Mouse (Mus musculus) spleen, postnatal 36 days (tissue): ENCODE results near the gene Plscr2.

Experiments used
- DNase-seq, 2 experiments: peaks; one replicate each; pipeline ENCODE4 v3.0.0; 2022; ENCODE audit warnings: low spot score in 2 of 2, mixed read lengths in 1 of 2

The Plscr2 gene

GRCm38 (mm10) chr9:92275486-92276207 is at the start of gene Plscr2:
Gene Plscr2 (plus strand): TSS chr9:92275602.
- DNase-seq: no peak

DNA sequence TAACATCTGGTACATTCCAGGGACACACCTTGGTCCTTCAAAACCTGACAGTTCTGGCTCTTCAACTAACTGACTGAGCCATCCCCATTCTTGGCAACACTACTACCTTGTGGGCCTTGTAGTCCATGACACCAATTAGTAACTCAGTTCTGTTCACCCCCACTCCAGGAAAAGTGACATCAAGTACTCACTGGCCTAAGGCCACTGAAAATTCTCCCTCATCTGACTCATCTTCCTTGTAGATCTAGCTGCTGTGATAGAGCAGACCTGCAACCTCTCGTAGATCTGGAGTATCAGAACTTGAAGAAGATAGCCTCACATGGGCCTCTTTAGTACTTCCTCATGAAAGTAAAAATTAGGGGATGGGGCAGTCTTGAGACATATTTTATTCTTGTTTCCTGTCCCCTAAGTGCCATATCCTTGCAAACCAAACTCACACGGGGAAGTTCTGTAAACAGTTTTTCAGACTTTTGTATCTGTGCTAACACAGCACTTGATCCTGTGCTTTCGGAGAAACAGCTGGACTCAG is 49.2 kb upstream of the Plscr2 start:
- peak in 1 of 2 experiments; percentile 5 for DNase-seq

- DNase-seq: no peak
These were observed 48.6 kb upstream of the Plscr2 start for GRCm38 (mm10) chr9:92226795-92227194.

DNA sequence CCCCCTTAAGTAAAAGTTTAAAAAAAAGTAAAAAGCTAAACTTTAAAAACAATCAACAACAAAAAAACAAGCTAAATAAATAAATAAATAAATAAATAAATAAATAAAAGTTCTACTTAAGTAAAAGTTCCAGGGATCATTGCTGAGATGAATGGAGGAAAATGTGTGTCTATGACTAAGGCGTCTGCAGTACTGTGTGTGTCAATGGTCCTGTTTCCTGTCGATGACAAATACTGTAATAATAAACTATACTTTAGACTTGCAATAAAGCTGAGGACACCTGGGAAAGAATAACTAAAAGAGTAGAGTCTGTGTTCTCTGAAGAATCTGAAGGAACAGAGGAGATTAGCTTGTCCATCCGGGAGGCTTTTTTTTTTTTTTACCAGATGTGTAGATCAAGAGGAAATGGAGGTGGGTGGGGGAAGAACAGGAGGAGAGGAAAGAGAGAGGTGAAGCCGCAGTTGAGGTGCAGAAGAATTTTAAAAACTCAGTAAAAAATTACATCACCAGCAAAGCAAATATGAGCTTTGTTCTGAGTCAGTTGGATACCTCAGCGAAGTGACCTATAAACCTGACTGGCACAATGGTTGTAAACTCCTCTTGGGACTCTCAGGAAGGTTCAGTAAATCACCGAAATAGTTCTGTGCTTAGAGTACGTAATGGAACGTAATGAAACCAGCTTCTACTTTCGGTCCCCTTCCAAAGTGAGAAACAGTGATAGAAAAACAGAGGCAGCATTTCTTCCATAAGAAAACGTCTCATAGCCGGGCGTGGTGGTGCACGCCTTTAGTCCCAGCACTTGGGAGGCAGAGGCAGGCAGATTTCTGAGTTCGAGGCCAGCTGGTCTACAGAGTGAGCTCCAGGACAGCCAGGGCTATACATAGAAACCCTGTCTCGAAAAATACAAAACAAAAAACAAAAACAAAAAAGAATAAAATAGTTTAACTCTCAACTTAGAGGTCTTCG is 46.3 kb upstream of the Plscr2 start:
- no peak for DNase-seq

- DNase-seq: no peak
These were observed 45.6 kb upstream of the Plscr2 start for GRCm38 (mm10) chr9:92229833-92230205.

DNA sequence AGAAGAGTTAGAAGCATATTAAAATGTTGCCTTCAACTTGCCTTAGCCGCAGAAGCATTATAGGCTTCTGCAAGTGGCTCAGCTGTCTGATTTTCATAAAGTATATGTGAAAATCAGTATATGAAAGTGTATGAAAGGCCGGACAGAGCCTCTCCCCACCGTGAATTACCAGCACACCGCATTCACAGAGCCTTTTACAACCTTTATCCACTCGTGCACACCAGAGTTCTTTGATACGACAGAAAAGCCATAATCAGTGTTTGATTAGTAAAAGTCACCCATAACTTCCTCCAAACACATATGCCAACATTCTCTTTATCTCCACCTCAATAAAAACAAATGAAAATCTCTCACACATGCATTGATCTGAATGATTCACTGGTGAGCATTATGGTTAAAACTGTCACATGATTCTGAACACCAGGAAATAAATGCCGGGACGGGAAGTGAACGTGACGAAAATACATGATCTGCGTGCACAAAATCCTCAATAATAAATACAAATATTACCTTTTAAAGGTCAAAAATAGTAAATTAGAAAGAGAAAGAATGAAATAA is 40.4 kb upstream of the Plscr2 start:
- no peak for DNase-seq

DNA sequence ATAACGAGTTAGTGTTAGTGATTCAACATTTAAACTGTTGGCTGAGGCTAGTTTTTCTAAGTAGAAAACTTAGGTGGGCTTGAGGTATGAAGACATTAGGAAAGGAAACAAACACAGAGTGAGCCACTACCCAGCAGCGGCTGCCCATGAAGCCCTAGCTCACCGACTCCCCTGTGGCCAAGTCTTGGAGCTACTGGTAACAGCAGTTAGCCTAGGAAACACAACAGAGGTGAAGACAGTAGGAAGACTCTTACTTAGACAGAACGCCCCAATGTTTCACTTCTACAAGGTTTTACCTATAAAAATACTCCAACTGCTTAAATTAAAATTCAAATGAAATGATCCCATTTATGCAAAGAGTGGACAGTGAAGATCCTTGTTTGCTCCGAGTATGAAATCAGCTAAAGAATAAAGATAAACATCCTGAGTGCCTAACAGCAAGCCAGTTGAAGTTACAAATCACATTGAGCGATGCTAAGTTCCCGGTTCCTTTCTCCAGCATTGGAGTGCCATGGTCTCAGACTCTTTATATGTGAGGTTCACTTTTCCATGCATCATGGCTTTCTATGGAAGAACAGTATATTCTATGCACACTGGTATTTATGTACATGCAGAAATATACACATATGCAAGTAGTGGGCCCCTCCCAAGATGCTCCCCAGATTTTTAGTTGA is 26.5 kb upstream of the Plscr2 start:
- DNase-seq: no peak

- DNase-seq: no peak
These were observed 26.0 kb upstream of the Plscr2 start, which contains the start of gene Plscr1 for GRCm38 (mm10) chr9:92249447-92249852. Gene Plscr1 (plus strand): TSS chr9:92249750.

DNA sequence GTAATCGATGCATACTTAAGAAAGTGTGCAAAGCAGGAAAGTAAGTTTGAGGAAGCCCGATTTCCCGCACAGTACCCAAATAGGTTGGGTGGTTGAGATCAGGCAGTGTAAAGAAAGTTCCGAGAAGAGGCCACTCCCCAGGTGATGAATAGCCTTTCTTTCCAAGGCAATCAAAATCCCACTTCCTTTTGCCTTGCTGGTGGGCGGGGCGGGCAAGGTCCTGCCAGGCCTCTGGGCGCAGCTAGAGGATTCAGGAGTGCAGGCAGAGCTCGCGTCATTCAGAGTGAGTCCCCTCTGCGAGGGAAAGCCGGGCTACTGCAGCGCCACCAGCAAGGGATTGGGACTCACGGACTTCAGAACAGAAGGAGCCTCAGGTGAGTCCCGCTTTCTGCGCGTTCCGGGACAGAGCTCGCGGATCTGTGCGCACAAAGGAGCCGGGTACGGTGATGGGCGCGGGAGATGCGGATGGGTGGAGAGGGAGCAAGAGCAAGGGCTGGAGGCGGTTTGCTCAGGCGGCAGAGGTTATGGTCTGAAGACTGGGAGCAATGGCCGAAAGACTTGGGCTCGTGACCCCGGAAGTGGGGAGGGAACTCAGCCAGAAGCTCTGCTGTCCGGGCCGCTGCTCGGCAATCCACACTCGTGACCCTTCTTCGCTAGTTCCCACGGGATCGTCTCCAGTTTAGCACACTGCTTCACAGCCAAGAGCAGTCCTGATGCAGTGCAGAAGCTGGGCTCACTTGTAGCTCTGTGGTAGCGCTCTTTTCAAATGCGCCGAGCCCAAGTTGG is 25.2 kb upstream of the Plscr2 start:
- DNase-seq: peak; percentile 54 to 63

DNA sequence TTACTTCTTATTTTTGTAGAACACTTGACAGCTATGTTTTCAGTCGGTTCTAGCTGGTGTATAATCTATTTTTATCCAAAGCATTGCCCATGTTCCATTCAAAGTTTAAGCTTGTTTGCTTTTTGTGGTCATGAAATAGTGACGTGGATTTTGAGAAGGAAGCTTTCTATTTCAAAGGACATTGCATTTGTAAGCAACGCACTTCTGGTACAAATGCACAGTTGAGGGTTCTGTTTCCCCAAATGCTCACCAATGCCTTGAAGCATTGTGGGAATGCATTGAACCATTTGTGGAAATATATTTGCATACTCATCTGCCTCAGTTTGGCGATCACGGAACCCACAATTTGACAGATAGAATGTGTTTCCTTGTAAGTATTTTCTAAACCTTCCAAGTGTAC is 22.7 kb upstream of the Plscr2 start:
- peak in 1 of 2 experiments; percentile 9 for DNase-seq

GRCm38 (mm10) chr9:92253585-92254321 is 21.6 kb upstream of the Plscr2 start:
- no peak for DNase-seq

DNA sequence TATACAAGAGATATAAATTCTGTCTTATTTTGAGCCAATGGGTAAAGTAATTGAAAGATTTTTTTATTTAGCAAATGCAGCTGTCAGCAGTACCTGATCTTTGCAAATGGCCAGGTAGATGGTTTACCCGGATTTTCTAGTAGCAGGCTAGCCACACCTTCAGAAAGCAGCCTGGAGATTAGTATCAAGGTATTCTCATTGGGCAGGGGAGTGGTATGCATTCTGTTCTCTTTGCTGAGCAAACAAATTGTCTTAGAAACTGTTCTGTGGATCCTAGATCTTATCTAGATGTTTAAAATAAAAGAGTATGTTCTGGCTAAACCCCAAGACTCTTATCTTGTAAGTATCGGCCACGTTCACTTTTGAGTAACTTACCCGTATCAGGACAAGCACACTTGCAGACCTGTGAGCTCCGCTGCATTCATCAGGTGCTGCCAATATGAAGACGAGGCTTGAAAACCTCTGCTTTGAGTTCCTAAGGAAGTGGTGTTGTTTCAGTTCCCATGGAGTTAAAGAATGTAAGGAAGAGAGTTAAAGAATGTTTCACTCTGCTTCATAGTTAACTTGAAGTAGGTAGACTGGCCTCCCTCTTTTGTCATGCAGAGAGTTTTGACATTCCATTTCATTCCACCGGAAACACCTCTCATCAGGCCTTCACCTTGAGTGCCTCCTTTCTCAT is 14.8 kb upstream of the Plscr2 start:
- DNase-seq: no peak

DNA sequence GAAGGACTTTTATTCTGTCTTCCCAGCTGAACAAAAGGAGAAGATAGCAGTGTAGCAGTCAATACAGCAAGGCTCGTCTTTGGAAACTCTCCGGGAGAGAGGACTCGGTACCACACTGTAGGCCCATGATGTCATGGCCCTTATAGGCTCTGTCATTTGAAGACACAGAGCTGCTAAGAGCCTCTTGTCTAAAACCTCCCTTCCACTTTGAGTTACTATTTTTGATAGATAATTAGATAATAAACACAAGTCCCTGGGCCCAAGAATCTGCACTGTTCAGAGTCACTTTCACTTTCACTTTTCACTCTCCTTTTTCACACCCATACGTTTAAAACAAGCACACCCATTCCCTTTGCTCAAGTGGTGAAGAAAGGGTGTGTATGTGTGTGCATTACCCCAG is 9.7 kb upstream of the Plscr2 start:
- DNase-seq: no peak

DNA sequence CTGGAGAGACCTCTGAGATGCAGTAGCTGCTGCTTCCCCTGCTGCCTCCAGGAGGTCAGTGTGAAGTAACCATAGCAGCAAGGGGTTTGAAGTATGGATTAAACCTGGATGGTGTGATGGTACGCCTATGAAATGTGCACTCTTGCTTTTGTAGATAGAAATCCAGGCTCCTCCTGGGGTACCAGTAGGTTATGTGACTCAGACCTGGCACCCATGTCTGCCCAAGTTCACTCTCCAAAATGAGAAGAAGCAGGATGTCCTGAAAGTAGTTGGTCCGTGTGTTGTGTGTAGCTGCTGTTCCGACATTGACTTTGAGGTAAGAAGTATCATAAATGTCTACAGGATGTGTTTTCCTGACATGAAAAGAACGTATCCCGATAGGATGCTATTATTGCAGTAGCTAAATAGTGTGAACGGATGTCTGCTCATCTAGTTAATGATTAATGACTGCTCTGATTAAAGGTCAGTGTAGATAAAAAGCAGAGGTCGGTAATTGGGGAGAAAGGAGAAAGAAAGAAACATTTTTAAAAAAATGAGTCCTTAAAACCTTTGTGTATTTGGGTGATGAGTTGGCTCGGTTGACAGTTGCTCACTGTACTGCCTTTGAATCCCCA is 8.7 kb upstream of the Plscr2 start:
- DNase-seq: no peak

DNA sequence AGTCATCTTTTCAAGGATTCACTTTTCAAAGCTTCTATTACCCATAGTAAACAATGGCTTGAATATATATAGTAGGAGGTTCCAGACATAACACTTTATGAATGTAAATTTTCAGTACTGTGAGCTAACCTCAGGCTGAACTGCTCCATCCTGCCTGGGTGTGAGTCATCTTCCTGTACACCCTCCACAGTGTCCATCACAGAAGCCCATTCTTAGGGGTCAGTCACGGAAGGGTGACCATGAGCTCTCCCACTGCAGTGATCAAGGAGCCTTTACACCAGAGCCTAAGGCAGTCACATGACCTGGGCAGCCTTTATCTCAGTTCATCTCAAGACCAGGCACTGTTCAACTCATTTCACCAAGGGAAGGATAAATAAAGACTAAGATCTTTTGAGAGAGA is 7.7 kb upstream of the Plscr2 start:
- no peak for DNase-seq

GRCm38 (mm10) chr9:92269829-92270404 is 5.5 kb upstream of the Plscr2 start:
- no peak for DNase-seq

GRCm38 (mm10) chr9:92270927-92271326 is 4.5 kb upstream of the Plscr2 start:
- no peak for DNase-seq

DNA sequence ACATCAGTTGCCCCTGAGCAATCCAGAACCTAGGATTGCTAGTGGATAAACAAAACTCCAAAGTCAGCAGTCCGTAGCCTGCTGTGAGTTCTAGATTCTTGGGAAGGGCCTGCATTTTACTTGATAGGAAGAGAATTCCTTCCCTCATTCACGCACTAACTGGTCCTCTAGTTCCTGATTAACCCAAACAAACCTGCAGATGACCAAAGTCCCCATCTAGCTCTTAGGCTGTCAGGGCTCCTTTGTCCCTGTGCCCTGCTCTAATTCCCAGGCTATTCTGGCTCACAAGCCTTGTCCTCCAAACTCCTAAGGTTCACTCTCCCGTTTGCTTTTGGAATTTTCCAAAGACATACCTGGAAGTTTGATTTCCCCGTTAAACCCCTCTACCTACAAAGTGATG is 2.8 kb upstream of the Plscr2 start:
- DNase-seq: no peak

GRCm38 (mm10) chr9:92273271-92273670 is 2.1 kb upstream of the Plscr2 start:
- no peak for DNase-seq
